Mouse (Mus musculus): ENCODE measurements around the gene Tspan13.

The Tspan13 gene

DNA sequence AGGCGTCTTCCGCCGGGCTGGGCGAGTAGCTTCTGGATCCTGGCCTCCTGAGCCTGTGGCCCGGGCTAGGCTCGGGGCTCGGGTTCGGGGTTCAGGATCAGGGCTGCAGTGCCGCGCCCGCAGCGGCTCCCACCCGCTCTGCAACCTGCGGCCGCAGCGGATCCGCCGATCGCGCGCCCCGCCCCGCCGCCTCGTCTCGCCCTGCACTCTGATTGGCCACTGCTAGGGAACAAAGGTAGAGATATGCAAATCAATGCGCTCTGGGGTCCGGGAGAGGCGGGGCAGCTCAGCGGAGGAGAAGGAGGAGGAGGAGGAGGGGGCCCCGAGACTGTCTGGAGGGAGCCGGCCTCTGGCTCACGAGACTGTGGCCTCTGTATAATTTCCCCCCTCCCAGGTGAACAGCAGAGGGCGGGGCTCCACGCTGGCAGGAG is at the start of gene Tspan13:
TSS of gene Tspan13 (minus strand) at position 153 of the 431 bp plus-strand sequence.
- DNase-seq (ENCODE audit: extremely low read depth, low read depth), result peak; percentile 76

DNA sequence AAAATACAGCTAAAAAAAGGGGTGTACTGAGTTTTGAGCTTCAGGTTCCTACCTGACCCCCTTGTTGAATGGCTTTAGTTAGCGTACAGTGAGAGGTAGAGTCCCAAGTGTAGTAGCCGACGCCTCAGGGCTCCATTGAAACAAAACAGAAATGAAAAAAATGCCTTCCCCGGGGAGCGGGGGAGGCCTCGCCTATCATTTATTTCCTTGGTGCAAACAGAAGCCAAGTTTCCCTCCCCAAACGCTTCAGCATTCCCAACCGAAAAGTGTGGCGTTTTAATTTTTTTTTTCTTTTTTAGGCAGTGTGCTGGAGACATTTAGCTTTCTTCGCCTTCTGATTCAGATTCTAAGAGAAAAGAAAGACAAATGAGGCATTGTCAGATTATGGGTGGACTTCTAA is 49.7 kb upstream of the Tspan13 start:
- DNase-seq (ENCODE audit: extremely low read depth, low read depth), result no peak

DNA sequence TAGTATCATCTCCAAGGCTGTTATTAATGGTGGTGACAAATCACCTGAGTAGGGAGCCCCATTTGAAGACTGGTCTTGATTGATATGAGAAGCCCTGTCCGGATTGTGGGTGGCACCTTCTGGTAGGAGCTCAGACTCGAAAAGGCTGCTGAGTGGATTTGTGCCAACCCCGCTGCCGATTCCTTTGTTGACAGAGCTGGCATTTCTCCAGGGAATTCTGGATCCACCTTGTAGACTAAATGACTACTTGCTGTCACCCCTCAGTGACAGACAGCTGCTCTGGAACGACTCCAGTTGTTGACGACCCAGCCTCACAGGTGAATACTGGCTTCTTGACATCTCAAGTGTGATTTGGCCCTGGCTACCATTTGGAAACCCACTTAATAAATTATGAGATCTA is 46.9 kb upstream of the Tspan13 start:
- DNase-seq (ENCODE audit: extremely low read depth, low read depth), result no peak

DNA sequence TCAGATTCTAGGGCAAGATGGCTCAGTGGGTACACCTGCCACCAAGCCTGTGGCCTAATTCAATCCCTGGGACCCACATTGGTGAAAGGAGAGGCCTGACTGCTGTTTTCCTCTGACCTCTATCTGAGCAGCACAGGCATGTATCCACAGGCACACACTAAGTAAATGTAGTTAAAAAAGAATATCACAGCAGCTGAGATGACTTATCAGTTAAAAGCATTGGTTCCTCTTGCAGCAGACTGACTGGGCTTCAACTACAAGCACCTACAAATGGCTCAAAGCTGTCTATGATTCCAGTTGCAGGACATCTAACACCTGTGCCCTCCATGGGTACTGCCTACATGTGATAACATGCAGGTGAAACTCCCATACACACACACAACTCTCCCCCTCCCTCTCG is 46.5 kb upstream of the Tspan13 start:
- no peak for DNase-seq (ENCODE audit: extremely low read depth, low read depth)

DNA sequence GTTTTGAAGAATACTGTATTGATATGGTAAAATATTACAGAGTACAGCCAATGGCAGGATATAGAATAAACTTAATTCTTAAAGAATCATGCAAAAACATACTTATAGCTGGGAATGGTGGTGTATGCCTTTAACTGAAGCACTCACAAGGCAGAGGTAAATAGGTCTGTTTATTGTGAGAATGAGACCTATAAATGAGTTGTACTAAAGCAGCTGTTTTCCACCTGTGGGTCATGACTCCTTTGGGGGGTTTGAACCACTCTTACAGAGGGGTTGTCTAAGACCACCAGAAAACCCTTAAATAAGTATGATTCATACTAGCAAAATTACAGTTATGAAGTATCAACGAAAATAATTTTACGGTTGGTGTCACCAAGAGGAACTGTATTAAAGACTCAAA is 43.1 kb upstream of the Tspan13 start:
- DNase-seq (ENCODE audit: extremely low read depth, low read depth), result no peak

DNA sequence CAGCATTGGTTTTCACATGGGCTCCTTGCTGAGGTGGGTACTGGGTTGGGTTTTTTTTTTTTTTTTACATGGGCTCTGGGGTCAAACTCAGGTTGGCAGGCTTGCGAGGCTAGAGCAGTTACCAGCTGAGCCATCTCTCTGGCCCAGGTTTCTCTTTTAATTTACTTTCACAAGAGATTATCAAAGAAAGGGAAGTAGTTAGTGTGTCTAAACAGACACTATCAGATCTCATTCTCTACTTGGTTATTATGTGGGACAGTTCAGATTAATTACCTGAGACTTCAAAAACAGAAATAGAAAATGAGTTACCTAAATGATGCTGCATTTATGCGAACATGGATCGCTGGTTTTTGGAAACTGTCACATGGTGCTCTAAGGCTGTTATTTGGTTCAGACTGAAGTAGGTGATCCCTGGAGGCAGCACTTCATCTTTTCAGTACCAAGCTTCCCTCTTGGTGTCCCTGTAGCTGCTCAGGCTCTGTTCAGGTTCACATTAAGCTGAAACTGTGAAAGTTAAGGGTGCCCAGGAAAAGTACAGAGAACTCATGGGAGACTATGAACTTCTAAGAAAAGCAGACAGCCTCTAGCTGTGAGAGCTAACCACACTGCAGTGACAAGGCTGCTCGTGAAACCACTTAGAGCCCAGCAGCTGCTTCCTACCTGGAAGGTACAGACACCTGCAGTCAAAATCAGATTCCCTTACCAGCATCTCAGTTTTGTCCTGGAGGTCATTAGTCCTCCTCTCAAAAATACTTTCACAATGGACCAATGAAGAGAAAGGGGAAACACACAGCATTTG is 36.0 kb upstream of the Tspan13 start:
- DNase-seq (ENCODE audit: extremely low read depth, low read depth), result no peak

DNA sequence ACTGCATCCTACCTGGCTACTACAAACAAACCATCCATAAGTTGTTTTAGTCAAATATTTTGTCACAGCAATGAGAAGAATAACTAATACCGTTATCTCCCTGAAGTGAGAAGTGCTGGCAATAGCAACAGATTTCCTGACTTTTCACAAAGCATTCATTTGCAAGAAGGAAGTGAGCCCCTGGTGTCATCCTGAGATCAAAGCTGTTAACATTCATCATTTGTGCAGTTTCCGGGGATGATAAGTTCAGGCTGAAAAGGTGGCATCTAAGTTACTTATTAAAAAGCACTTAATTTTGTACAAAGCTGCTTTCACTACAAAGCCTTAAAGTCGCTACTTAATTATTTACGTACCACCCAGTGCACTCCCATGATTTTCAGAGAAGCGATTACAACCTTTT is 30.6 kb upstream of the Tspan13 start:
- DNase-seq (ENCODE audit: extremely low read depth, low read depth), result no peak

DNA sequence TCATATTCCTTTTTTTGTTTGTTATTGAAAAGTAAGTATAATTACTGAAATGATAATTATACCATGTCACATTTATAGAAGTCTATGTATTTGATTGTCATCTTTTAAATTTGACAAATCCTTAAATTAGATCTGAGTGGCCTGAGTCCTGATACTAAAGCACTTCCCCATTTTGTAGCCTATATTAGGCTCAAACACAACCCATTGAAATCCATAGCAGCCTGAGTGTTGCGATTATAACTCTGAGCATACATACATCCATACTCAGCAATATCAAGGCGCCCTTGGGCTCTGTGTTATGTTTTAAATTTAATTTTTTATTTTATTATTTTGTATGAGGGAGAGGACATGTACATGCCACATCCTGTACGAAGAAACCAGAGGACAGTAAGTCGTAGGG is 27.9 kb upstream of the Tspan13 start:
- DNase-seq (ENCODE audit: extremely low read depth, low read depth), result no peak

DNA sequence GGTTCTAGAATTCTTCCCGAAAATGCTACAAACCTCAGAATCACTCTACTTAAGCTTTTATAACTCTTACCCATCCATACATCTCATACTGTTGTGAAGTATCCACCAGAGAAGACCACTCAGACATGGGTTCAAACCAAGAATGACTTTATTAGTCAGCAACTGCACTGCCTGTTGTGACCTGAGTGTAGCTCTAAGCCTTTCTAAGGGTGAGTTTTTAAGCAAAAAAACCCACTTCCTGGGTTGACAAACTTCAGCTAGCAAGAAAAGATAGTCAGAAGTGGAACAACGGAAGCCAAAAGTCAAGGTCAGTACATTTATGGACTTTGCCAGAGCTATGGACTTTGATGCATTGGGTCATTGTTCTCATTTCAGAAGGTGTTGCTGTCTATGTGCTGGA is 25.2 kb upstream of the Tspan13 start:
- DNase-seq (ENCODE audit: extremely low read depth, low read depth), result no peak

DNA sequence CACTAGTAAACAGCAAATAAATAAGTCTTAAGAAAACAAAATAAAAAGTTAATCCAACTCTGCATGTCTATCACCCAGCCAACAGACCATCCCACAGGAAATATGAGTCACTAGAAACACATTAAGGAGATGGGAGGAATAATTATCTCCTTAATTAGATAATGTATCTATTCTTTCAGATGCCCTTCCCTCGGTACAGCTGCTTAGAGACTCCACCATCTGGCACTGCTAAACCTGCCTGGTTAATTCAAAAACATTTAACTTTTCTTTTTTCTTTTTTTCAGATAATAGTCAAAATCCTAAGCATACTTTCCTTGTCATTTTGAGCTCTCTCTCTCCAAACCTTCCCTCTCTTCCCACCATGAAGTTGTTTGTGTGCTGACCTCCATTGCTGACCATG is 23.6 kb upstream of the Tspan13 start:
- no peak for DNase-seq (ENCODE audit: extremely low read depth, low read depth)

DNA sequence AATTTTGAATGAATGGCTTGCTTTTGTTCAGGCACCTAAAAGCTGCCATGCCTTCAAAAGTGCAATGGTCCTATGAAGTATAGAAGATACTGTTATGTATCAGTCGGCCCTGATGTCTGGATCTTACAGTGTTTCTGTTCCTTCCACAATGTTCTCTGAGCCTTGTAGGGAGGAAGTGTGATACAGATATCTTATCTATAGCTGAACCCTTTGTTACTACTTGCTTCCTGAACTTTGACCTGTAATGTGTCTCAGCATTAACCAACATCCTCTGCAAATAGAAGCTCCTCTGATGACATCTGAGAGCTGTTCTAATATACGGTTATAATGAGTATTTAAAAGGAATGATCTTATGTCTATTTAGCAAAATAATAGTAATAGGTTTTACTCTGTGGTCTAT is 15.4 kb upstream of the Tspan13 start:
- DNase-seq (ENCODE audit: extremely low read depth, low read depth), result no peak

DNA sequence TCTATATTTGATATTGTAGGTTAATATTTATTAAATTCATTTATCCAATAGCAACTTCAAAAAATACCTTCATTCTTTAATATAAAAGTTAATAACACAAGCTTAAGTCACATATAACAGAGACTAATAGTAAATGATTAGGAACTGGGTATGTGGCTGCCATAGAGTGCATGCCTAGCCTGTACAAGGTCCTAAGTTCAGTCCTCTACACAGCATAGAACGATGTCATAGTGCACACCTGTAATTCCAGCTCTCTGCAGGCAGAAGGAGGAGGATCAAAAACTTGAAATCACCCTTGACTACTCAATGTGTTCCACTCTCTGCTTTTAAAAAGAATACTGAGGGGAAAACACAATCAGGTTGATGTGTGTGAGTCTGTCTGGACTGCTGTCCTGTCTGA is 8.0 kb upstream of the Tspan13 start:
- no peak for DNase-seq (ENCODE audit: extremely low read depth, low read depth)

DNA sequence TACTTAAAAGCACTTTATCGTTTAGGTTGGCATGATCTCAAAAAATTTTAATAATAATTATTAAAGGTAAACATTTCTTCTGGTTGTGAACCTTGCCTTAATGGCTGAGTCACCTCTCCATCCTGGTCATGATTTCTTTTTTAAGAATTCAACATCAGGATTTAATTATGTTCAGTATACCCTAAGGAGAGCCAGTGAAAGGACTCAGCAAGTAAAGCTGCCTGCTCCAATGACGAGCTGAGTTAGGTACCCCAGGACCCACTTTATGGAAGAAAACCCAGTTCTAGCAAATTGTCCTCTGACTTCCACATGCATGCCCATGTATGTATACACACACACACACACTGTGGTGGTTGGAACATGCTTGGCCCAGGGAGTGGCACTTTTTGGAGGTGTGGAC is 5.3 kb upstream of the Tspan13 start:
- DNase-seq (ENCODE audit: extremely low read depth, low read depth), result no peak

DNA sequence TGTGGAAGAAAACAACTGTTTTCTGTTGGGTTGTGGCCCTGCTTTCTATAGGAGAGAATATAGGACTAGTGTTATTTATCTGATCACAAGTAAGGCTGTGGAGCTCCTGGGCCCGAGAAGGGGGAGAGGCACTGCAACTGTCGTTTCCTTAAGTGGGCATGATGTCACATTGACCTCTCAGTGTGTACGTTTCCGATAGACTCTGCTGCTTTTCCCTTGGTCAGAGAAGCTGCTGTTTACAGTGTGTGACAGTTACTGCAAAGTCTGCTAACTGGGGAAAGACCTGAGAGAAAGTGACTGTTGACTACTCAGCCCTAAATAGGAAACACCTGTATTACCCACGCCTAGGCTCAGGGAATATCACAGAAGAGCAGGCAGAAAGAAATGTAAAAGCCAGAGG is 3.9 kb upstream of the Tspan13 start:
- DNase-seq (ENCODE audit: extremely low read depth, low read depth), result no peak

DNA sequence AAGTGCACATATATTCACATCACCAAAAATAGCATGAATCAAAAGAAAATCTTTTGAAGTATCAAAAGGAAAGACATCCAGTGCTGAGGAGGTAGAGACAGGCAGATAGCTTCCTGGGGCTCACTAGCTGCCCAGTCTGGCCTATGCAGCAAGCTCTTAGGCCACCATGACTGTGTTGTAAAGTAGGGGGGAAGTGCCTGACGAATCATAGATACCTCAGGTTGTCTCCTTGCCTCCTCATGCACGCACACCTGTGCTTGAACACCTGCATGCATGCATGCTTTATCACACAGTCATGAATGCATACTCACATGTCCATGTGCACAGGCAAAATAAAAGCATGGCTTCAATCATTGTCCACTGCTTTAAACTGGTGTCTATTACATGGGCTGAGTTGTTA is 2.4 kb upstream of the Tspan13 start:
- no peak for DNase-seq (ENCODE audit: extremely low read depth, low read depth)

DNA sequence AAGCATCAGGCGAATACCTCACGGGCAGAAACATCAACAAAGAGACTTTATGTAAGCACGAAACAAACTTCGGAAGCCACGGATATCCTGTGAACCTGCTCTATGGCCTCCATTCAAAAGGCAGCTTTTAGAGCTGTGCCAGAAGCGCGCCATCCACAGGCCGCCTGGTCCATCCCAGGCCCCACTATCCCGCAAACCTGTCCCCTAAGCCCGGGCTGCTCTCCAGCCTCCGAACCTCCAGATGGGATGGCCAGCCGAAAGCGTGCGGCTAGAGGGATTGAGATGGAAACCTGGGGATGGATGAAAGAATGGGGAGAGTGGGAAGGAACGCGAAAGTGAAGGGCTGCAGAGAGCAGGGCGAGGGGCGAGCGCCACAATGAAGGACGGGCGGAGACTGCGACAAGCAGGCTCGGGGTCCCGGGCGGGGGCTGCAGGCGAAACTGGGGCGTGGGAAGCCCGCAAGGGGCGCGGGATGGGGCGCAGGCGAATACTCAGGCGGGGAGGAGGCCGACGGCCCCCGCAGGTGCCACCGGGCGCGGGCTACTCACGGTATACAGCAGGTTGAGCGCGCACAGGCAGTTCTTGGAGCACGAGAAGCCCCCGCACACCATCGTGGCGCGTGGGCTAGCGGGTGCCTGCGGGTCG is 475 bp downstream of the Tspan13 start:
- DNase-seq (ENCODE audit: extremely low read depth, low read depth), result no peak

DNA sequence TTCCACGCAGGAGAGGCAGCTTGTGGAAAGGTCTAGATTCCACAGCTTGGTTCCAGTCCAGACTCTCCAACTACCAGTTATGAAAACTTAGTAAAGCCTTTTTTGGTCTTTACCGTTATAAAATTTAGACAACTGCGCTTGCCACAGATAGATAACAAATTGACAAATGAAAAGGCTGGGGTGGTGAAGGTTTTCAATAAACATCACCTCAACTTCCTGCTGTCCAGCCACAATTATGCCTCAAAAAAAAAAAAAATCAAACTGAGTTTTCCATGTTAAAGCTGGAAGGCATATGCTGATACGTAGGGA is 1.1 kb downstream of the Tspan13 start:
- DNase-seq (ENCODE audit: extremely low read depth, low read depth), result peak; percentile 25

DNA sequence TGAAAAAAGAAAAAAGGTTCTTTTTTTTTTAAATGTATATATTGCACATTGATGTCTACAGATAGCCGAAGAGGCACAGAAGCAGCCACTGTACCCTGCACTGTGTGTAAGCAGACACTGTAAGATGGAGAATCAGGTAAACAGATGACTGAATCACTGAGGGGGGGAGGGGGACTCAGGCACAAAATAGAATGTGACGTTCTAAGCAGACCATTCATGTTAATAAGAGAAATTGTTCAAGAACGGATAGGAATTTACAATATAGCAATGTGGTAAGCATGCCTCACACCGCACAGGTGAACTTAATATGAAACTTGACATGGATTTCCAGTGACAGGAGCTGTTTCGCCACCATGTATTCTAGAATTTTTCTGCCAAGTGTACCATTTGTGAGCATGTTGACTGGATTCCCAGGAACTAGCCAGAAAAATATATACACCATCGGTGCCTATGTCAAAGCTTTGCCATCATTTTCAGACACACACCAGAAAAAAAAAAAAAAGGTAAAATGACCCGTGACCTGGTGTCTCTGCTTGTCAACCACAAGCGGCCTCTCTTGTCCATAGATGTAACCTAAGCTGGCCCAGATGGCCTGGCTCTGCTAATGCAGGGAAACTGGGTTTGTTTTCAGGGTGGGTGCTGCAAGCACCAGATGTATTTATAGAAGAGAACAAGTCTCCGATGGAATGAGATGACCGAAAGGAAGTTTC is 1.6 kb downstream of the Tspan13 start:
- DNase-seq (ENCODE audit: extremely low read depth, low read depth), result no peak

DNA sequence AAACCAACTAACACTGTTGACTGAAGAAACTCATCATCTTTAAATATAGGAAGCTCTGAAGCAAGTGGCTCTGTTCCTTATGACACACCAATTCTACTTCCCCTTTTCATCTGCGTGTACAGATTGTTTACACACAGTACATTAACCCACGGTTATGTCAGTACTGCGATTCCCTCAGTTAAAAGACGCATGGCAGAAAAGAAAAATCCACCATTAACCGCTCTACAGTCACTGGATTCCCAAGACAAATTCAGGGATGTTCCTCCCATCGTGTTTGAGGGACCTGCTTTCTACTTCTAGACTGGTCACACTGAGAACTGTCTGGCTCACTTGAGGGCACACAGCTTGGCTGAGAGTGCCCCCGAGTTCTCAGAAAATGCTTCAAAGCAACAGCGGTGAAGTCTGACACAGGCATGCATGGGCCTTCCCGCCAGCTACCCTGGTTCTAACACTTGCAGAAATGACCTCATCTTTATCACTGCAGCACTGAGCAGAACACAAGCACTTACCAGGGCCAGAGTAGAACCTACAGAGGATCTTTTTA is 2.7 kb downstream of the Tspan13 start:
- DNase-seq (ENCODE audit: extremely low read depth, low read depth), result peak; percentile 77

DNA sequence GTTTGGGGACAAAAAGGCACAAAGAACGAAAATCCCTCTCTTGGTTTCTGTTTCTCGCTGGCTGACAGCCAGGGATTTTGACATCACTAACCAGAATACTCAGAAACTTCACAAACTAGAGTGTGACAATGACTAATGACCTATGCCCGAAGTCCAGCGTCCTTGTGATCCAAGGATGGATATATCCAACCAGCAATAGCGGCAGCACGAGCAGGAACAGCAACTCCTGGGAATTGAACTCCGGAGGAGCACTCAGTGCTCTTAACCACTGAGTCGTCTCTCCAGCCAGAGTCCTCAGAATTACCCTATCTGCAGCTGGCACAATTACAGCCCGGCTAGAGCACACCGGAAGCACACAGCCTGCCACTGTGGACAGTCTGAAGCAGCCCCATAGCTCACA is 5.5 kb downstream of the Tspan13 start:
- DNase-seq (ENCODE audit: extremely low read depth, low read depth), result no peak

DNA sequence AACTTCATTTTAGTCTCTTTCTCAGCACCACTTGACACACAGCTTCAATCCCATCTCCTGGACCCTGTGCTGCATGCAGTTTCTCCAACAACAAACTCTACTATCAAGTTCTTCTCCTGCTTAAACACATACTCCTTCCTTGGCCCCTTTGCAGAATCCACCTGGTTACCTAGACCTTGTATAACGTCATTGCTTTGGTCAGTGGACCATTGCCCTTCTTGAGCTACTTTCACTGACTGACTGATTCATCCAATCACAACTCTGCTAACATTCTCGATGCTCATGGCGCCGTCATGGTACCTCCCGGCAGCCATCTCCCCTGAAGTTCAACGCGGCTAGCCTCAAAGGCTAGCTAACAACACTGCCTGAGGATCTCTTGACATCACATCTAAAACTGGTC is 6.2 kb downstream of the Tspan13 start:
- no peak for DNase-seq (ENCODE audit: extremely low read depth, low read depth)

DNA sequence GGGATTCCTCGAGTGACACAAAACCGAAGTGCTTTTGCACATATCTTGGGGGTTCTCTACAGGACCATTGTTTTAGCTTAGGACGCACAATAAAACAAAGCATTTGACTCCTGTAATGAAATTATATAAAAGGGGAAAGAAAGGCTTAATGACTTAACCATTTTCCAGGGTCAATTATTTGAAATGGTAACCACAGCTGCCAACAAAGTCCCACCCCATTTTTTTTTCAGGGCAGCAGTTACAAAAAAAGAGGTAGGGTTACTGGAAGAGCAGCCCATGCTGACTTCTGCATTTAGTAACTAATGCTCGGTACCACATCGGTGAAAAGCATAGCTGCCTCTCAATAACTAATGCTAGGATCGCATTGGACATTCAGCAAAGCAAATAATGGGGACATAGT is 6.8 kb downstream of the Tspan13 start:
- no peak for DNase-seq (ENCODE audit: extremely low read depth, low read depth)
